Mouse (Mus musculus): ENCODE results near the gene Sema6d.

- no peak for TF ChIP-seq CTCF (IDR thresholded peaks at IDR 0.05; ENCODE audit: borderline replicate concordance, insufficient read depth, low read length)
- TF ChIP-seq POLR2A (IDR thresholded peaks at IDR 0.05; ENCODE audit: low read depth, low read length) = no peak
Observed at GRCm38 (mm10) chr2:124616746-124617145, 527.0 kb downstream of the Sema6d start.
